Mouse (Mus musculus) lung, adult 2 months (tissue): ENCODE measurements around the gene Rnf146.

Experiments
- CTCF ChIP-seq: fragments of 200-500 bp; IDR thresholded peaks from 2 replicates; pipeline ENCODE4 v1.5.1; 2011; ENCODE audit warnings: mild to moderate bottlenecking, low read length, control low read depth; ENCODE audit not compliant: insufficient read depth
- POLR2A ChIP-seq: fragments of 200-500 bp; IDR thresholded peaks from 2 replicates; pipeline ENCODE4 v1.6.1; 2011; ENCODE audit warnings: low read depth, mild to moderate bottlenecking, control low read depth, low read length, borderline replicate concordance; ENCODE audit errors: extremely low read depth

DNA sequence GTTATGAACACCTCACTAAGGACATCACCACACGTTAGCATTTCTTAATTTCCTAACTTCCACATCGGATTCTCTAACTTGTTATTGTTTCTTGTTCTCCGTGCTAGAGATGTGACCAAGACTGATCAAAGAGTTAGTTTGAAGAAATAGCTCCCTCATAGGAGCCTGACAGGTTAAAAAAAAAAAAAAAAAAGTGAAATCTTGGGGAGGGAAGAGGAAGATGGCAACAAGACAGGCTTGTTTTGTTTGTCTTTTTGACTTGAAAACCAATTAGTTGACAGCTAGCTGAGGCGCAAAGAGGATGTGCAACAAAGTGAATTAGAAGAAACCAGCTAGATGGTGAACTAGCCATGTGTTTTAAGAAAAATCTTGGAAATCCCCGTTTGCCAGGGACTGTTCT lies 48.3 kb downstream of the Rnf146 start:
- no peak for TF ChIP-seq POLR2A
- TF ChIP-seq CTCF: no peak
